Mouse (Mus musculus) adrenal gland, adult 18-20 months (tissue): ENCODE data around the gene Spon1. TPM values are rescaled to one million over a fixed set of nuclear protein-coding genes. Genes with fewer than 3 reads are reported as not detected.

Experiments
- DNase-seq, 2 experiments: peaks; one replicate each; pipeline ENCODE4 v3.0.0; 2021 to 2022; ENCODE audit warnings: low spot score in 2 of 2
- total RNA-seq, 2 experiments: library from RNA; stranded (reverse); gene quantifications; 1 replicate in 1 of 2; 2 replicates in 1 of 2; pipeline ENCODE4 v1.2.3; 2021

Spon1 gene
- total RNA-seq, 2 experiments from 2014 or later: 9.6 to 12.6 TPM

DNA sequence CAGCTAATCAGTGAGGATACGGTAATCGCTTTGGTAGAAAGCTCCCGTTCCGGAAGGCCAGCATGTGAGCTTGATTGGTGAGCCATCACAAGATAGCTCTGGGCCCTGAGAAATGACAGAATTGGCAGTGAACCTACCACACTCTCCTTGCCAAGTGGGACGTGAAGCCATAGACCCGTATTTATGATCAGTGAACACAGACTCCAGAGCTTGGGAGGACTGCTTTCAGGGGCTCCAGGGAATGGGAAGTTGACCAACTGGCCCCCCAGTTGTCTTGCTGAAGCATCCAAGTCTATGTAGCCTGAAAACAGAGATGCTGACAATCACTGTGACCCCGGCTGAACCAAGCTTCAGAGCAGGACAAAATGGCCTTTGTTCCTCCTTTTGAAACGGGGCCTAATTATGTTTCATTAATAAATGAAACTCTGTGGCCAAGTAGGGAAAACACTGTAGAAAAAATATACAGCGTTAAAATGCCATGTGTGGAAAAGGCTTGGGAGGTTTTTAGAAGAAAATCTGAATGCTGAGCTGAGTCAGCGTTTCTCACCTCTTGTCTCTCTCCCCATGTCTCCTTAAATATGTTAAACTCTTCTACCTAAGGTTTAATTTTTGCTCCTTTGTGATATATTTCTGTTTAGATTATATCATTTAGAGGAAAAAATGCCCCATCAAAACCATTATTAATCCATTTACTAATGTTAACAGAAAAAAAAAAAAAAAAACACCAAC, 220.8 kb downstream of the Spon1 start:
- DNase-seq: no peak

DNA sequence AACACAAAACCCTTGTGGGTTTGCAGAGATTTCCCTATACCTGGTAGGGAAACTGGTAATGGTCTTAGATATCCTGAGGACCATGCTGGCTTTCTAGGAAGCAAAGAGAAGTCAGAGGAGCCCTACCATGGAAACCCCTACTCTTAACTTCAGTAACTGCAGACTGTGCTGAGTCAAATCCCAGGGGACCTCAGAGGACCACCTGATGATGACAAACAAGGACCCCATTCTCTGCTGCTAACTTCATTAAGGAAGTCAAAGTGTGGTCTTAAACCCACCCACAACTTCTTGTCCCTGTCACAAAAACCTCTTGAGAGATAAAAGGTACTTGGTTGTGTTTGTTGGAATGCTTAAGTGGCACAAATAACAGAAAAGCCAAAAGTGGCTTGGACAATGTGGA, 222.4 kb downstream of the Spon1 start:
- DNase-seq: no peak

DNA sequence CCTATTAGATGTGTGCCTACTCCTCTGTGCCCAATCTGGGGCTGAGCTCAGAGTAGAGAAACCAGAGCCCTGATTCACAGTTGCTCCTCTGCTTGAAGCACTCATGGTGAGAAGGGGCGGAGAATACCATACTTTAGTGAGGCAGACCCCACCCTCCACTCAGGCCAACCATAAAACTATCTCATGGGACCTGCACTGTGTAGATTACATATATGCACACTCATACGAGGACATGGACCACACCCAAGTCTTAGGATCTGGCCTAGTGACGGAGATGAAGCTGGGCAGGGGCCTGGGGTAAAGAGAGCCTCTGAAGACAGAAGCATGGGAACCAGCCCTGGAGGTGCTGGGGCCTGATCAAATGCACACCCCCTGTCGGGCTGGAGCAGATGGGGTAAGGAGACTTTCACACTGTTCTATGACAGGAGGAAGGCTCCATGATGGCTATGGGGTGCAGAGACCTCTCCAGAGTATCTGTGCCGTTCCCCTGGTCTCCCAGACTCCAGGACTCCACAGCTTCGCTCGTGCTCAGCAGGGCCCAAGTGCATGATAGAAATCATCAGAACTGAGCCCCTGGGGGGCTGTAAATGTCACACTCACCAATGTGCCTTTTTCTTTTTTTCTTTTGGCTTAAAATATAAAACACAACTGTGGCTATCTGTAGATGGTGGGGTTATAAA, 232.0 kb downstream of the Spon1 start:
- no peak for DNase-seq

DNA sequence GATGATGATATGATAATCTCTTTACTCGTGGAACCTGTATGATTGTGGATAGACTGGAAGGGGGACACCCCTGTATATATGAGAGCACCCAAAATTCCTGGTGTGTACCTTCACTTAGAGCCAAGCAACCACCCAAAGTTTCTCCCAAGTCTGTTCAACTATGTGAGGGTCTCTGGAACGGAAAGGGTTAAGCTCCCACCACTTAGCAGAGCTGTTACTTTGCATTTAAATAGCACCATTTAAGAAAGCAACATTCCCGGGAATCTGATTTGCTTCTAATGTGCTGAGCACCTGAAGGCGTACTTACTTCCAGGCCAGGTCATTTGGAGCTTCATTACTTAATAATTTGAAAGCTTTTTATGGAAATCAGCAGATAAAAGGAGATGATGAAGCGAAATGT, 238.4 kb downstream of the Spon1 start:
- DNase-seq: no peak

DNA sequence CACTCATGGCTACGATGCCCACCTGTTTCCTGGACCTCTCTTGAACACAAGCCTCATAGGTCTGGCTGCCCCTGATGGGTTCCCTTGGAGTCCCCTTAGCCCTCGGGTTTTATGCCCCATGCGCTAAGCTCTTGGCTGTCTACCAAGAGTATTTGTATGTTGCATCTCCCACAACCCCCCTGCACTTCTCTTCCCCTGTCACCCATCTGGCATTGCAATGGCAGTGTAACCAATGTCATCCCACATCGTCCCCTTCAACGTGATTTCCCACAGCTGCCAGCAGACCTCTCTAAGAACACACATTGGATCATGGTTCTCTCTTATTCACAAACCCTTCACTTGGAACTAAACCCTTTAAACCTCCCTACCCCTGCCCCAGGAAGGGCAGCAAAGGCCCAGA, 239.7 kb downstream of the Spon1 start:
- DNase-seq: no peak

DNA sequence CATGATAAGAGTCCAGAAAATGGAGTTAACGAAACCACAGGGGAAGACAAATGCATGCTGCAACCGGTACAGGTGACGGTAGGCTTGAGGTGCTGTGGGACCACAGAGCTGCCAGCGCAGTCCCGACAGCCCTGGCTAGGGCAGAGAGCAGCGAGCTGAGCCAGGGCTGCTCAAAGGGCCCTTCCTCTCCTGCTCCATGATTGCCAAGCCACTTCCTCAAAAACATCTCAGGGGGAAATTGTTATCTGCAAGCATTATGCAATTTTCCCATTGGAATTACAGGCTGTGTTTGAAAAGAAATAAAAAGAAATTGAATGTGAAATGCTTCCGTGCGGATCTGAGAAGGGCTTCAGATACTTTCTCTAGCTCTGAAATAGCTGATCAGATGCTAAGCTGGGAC, 240.7 kb downstream of the Spon1 start:
- DNase-seq: no peak

DNA sequence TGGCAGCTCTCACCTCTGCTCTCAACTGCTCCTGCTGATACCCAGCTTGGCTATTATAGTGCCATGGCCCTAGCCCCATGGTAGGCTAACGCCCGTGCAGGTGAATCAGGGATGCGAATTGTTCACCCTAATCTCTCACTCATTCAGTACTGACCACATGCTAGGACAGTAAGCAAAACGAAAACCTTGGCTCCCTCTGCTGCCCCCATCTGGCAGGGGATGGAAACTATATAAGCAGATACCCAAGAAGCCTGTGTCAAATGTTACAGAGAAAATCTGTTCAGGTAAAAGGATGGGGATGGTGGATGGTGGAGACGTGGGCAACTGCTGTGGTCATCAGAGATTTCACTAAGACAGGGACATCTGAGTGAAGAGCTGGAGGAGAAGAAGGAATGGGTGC, 241.8 kb downstream of the Spon1 start:
- DNase-seq: peak in 1 of 2 experiments; percentile 43

DNA sequence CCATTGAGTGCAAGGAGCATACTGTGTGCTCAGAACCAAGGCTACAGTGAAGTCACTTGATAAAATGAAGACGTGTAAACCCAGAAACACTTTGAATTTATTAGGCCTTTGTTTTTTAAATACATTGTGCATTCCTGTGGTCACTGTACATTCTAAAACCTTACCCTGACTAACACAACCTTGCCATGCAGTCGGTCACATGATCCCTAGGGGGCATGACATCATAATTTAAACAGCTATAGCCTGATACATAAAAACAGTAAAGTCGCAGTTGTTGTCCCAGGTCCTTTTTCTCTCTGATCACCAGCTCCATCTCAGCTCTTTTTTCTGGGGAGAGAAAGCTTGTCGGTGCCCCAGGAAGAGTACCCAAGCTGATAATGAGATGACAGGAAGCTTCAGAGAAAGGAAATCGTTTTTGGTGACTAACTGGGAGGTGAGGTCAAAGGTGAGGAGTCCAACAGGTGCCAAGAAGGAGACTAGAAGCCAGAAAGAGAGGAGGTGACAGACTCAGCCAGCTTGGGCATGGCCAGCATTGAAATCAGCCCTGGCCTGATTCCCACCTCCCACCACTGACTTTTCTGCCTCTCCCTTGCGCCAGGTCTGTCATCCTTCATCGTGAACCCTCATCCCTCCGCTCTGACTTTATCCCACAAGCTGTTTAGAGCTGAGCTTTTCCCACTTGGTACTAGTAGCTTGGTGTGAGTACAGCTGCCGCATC, 246.1 kb downstream of the Spon1 start:
- no peak for DNase-seq

DNA sequence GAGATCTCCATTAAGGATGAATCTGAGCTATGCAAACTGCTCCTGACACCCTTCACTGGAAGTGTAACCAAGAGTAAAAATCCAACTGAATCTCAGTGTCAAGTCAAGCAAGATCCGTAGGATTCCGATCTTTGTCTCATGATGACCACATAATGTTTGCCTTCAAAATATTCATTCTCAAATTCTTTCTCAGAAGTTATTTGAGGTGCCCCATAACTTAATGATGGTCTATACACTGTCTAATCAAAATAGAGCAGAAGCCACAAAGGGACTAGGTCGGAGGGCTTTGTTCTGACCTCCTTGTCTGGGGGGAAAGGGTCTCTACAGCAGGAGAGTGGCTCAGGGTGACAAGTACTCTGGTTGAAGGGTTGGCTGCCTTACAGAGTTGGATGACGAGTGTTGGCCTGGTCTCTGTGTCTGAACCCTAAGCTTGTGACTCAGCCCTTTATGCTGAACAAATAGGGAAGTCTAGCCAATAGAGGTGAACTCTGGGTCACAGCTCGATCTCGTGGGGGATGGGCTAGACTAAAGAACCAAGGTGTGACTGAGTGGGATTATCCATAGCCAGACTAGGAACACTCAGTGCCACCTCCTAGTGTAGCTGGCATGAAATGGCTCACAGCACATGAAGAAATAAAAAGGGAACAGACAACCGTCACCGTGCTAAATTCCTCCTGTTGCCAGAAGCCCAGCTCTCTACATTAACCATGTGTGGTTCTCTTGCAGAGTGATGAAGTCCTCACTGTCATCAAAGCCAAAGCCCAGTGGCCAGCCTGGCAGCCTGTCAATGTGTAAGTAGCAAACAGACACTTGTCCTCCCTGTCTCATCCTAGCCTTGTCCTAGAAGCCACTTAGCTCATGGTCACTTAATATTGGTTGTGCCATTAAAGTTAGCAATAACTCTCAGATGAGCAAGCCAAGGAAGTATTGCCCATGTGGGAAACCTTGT, 250.5 kb downstream of the Spon1 start:
- DNase-seq: no peak

DNA sequence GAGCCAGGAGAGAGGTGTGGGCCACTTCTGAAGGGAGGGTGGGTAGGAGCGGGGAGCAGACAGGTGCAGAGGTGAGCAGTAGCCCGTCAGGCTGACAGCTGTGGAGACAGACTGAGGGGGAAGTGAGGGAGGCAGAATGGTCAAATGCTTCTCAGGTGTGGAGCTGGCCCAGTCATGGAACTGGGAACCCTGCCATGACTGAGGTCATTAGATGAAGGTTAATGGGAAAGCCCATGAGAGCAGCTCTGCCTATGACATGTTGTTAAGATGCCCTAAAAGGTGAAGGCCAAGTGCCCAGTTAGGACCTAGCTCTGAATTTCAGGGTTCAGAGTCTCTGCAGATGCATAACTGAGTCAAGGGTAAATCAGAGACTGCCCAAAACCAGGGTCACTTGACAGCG, 253.1 kb downstream of the Spon1 start:
- DNase-seq: no peak

DNA sequence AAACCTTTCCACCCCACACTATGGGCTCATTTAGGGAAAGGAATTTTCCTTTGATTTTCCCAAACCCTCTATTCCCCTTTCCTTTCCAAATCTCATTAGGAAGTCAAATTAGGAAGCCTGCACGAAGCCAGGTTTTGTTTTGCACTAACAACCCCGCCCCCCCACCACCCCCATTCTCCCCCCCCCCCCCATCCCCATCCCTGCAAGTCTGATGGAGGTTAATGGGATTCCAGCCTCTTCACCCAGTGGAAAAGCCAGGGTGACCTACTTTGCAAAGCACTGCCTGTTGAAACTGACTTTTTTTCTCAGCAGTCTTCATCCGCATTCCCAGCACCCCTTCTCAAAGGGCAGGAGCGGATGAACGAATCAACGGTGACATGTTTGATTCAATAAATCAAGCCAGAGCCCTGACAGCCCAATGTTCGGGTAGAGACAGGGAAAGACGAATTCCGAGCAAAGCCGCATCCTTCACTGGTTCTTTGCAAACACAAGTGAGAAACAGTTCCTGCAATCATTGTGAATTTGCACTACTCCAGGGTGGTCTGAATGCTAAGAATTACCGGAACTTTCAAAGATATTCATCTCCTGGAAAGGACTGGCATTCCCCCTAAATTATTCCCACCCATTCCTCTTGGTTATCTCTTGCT, 254.4 kb downstream of the Spon1 start:
- no peak for DNase-seq

DNA sequence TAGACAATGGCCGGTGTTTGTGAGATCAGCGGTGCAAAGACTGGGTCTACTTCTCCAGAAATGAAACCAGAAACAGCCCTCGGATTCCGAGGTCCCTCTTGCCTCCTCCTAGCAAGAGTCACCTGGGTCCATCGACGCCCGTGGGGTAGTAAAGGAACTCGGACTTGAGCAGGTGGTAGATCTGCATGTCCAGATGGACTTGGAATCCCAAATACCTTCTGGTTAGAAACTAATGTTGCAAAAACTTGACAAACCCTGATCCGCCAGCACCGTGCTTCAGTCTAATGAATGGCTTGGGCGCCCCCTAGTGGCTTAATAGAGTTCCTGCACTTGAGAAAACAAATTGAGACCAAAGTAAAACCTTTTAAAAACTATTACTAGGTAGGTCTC, 254.9 kb downstream of the Spon1 start:
- peak; percentile 72 to 77 for DNase-seq

DNA sequence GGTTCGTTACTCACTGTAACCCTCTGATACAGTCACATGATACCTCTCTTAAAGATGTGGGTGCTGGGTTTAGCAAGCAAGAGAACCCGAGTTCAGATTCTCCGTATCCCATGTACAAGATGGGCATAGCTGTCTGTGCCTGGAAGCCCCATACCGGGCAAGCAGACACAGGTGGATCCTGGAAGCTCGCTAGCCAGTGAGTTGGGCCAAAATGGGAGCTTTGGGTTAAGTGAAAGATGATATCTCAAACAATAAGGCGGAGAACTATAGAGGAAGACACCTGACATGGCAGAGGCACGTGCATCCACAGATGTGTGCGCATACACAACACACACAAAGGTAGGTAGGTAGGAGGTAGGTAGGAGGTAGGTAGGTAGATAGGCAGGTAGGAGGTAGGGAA, 261.1 kb downstream of the Spon1 start:
- DNase-seq: no peak

DNA sequence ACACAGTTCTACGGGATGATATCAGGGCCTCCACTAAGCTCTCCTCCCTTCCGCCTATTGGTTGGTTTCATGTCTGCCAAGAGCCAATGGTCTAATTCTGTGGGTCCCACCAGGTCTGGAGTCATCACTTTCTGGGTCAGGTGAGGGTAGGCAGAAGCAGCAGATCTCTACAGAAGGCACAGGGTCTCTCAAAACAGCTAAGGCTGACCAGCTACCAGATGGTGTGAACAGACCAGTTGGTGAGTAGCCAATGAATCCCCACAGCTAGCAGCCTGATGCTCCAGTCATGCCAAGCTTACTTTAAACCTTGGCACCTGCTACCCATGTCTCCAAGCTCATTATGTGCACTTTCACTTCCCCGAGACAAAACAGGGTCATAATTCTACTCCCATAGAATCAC, 261.6 kb downstream of the Spon1 start:
- DNase-seq: no peak

DNA sequence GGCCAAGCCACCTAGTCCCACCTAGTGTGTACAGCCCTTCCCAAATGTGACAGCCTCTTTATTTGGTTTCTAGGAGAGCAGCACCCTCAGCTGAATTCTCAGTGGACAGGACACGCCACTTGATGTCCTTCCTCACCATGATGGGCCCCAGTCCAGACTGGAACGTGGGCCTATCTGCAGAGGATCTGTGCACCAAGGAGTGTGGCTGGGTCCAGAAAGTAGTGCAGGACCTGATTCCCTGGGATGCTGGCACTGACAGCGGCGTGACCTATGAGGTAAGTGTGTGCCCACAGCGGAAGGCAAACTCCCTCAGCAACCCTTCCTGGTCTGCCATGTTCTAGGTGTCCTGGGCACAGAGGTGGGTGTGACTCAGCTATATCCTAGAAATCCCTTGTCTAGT, 263.0 kb downstream of the Spon1 start:
- no peak for DNase-seq

DNA sequence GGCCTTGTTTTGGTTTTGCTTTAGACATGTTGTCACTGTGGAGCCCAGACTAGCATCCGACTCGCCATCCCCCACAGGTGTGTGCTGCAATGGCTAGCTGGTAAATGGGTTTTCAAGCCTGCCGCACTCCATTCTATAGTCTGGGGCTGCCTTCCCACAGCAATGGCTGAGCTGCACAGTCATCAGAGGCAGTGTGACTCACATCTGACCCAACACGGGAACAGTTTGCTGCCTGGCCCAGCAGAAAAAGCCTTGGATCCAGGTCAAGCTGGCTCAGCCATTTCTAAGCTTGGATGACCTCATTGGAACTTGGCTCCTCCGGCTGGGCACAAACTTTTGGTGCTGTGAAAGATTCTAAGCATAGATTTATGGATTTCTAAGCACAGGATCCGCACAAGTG, 263.8 kb downstream of the Spon1 start:
- DNase-seq: peak; percentile 36 to 57

DNA sequence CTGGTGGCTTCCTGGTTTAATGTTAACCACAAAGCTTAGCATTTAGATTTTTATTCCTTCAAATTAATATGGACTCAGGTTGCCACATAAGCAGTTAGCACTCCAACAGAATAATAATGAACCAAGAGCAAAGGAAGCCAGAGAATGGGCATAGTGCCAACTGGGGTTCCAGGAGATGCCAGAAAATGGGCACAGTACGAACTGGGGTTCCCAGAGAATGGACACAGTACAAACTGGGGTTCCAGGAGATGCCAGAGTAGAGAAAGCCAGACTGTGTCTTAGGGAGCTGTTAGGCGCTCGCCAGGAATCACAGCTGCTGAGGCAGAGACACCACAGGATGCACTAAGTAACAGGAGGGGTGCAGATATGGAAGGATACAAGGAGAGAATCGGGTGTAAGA, 271.4 kb downstream of the Spon1 start:
- DNase-seq: no peak

DNA sequence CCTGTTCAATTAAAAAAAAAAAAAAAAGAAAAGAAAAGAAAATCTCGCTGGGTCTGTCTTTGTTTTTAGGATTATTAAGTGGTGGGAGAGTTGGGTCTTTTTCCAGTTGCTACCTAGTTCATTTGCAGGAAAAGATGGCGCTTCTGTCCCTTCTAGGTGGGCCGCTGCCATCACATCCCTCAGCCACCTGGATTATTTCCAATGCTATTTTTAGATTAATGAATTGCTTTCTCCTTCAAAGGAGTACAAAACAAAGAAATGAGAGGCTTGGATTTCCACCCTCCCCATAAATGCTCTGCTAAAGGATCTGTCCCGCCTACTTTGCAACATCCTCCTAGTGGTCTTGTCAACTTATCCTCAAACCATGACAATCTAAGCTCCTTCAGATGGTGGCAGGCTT, 275.6 kb downstream of the Spon1 start:
- DNase-seq: no peak

DNA sequence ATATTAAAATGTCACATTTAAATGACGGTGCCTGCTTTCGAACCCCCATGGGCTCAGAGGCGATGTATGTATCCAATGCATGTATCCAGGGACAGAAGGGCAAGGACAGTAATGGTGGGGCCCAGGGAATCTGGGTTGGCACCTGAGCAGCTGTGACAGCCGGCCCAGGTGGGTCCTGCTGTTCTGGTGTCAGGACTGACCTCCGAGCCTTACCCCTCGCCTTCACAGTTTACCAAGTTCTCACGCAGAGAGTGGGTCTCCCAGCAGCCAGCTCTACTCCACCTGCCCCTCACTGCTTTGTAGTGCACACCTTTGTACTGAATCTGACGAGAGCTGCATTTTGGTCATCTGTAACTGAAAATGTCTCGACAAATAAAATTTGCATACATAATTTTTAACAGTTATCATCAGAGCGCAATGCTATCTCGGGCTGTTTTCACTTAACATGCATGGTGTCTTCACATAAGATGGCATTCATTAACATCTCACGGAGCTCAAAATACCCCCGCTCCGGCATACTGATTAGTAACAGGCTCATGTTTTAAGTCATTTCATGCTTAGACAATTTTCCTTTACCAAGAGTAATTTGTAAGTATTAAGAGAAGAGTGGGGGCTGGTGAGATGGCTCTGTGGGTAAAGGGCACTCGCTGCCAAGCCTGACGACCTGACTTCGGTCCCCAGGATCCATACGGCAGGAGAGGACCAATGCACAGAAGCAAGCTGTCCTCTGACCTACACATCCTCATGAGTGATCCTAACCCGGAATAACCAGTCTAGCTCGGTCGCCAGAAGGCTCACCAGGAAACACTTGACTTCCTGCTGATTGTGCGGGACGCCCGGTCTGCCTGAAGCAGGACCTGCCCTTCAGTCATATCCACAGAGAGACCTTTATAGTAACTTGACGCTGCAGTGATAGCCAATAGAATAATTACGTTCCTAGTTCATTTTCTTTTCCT, 277.5 kb downstream of the Spon1 start:
- no peak for DNase-seq
